Mouse (Mus musculus) intestine, embryonic 14.5 days (tissue): ENCODE results near the gene Iyd. TPM values are rescaled to one million over a fixed set of nuclear protein-coding genes. Genes with fewer than 3 reads are reported as not detected.

Experiments
- ATAC-seq: fragments of 200-750 bp; cut with Nextera tagmentation; replicated peaks from 2 replicates; pipeline ENCODE4 v1.8.0; 2017; ENCODE audit warnings: low read depth, moderate number of reproducible peaks, moderate TSS enrichment, moderate library complexity; ENCODE audit not compliant: low FRiP score, low TSS enrichment
- DNase-seq: peaks from one replicate; pipeline ENCODE4 v3.0.0-alpha.2; 2018; ENCODE audit warnings: low spot score
- H3K27ac ChIP-seq: fragments of 300-500 bp; sonication (generic); 2 replicates; pipeline ENCODE4 v1.5.1; 2014; ENCODE audit warnings: low read depth, mild to moderate bottlenecking, control low read depth
- H3K27me3 ChIP-seq: fragments of 300-500 bp; sonication (generic); replicated peaks from 2 replicates; pipeline ENCODE4 v1.6.1; 2014; ENCODE audit warnings: low read length, control low read depth; ENCODE audit not compliant: control insufficient read depth, insufficient read depth
- H3K36me3 ChIP-seq: fragments of 300-500 bp; sonication (generic); 2 replicates; pipeline ENCODE4 v1.6.1; 2014; ENCODE audit warnings: low read length, control low read depth; ENCODE audit not compliant: control insufficient read depth, insufficient read depth
- H3K4me1 ChIP-seq: fragments of 300-500 bp; sonication (generic); replicated peaks from 2 replicates; pipeline ENCODE4 v1.6.1; 2014; ENCODE audit warnings: low read length, control low read depth, mixed read lengths; ENCODE audit not compliant: control insufficient read depth, insufficient read depth
- H3K4me2 ChIP-seq: fragments of 300-500 bp; sonication (generic); 2 replicates; pipeline ENCODE4 v1.6.1; 2014; ENCODE audit warnings: low read length
- H3K4me3 ChIP-seq: fragments of 300-500 bp; sonication (generic); 2 replicates; pipeline ENCODE4 v1.5.1; 2014; ENCODE audit warnings: low read depth, low read length, control low read depth, mixed read lengths
- H3K9ac ChIP-seq: fragments of 300-500 bp; sonication (generic); 2 replicates; pipeline ENCODE4 v1.6.1; 2014; ENCODE audit warnings: mild to moderate bottlenecking, low read length
- H3K9me3 ChIP-seq: fragments of 300-500 bp; sonication (generic); 2 replicates; pipeline ENCODE4 v1.6.1; 2016; ENCODE audit warnings: low read length, control low read depth; ENCODE audit not compliant: control insufficient read depth
- WGBS: fragments of 180-500 bp; shearing (Covaris S2); extraction: QIAGEN DNeasy Blood & Tissue Kit; methylation state at CpG from one replicate; pipeline ENCODE4 v1.1.7; 2014; 5-methylcytosine and 5-hydroxymethylcytosine counted together
- polyA plus RNA-seq: library from polyadenylated mRNA; unstranded; fragments of >200 nt; fragmentation: Nextera tagmentation; extraction: Ambion mirVana; gene quantifications from 2 replicates; pipeline ENCODE4 v1.2.1, GENCODE M21; 2014

Gene Iyd
- polyA plus RNA-seq, 1 experiment from 2014 or later: 1.1 TPM

DNA sequence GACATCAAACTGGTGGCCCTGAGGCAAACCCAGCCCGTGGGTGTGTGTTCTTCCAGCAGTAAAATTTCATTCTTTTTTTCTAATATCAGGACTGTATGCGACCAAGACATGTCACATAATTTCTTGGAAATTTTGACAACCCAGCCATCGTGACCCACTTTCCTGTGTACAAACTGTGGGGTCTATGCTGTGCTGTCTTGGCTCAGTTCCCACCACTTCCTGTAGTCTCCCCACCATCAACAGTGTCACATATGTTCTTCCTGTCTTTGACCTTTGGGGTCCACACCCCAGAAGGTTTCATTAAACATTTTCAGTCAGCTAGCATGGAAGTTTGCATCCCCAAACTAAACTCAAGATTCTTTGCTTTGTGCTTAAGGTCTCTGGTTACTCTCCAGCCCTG is 28.6 kb upstream of the Iyd start:
- Histone ChIP-seq H3K27ac (no peak overlapping the region), H3K4me3 (no peak overlapping the region), H3K9ac (no peak overlapping the region), H3K27me3 (no peaks in the 10 kb centered on the region), H3K36me3 (no peaks in the 10 kb centered on the region), H3K4me1 (peaks cover 15% of the 10 kb centered on the region), H3K4me2 (no peak overlapping the region), H3K9me3 (0 out of 2 replicates have a peak, but pooled peaks cover 3% of the 10 kb centered on the region)
- ATAC-seq: no peak
- WGBS: 63% methylated on average over 3 of the region's 3 CpGs
- DNase-seq: no peak

DNA sequence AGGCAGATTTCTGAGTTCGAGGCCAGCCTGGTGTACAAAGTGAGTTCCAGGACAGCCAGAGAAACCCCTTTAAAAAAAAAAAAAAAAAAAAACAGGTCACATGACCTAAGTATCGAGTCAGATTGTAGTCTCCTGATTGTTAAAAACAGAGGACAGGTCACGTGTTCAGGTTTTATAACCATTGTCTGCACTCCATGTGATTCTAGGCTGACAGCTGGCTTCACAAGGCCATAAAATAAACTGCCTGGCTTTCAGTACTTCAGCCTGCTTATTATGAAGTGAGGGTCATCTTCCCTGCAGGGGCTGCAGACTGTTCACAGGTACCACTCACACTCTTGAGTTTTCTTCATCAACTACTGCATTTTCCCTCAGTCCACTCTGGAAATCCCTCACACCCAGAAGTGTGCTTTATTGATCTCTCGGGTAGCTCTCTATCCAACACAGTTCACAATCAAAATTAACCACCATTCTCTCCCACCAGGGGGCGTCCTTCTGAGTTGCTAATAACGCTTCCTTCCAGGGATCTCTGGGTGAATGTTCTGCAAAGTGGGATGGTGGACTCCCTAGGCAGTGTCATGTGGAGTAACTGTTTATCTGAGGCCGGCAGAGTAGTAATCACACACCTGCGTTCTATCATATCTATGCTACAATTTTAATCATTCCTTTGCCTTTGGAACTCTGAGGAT is 27.3 kb upstream of the Iyd start:
- H3K9me3 ChIP-seq: no peaks in the 10 kb centered on the region
- 76% methylated on average over 8 of the region's 8 CpGs for WGBS
- H3K27ac ChIP-seq: no peak overlapping the region
- no peak overlapping the region for H3K9ac ChIP-seq
- no peak for DNase-seq
- no peak overlapping the region for H3K4me3 ChIP-seq
- H3K4me2 ChIP-seq: no peak overlapping the region
- peaks cover 15% of the 10 kb centered on the region for H3K4me1 ChIP-seq
- ATAC-seq: no peak
- no peaks in the 10 kb centered on the region for H3K36me3 ChIP-seq
- no peaks in the 10 kb centered on the region for H3K27me3 ChIP-seq

DNA sequence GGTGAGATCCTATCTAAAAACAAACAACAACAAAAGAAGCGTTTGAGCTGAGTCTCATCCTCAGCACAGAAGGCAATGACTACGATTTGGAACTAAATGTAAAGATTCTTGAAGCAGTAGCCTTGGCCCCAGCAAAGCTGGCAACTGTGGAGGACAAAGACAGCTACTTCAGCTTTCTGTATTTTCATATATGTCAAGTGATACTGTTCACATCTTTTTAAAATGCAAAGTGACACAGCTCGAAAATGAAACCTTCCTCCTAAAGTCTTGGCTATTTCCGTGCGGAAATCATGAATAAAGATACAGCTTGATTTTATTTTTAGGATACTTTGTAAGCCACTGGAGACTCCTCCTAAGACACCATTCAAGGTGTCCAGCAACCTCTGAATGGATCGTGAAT is 26.1 kb upstream of the Iyd start:
- no peaks in the 10 kb centered on the region for H3K9me3 ChIP-seq
- peaks cover 9% of the 10 kb centered on the region for H3K4me1 ChIP-seq
- H3K9ac ChIP-seq: no peak overlapping the region
- H3K27me3 ChIP-seq: no peaks in the 10 kb centered on the region
- no peak overlapping the region for H3K4me2 ChIP-seq
- WGBS: 72% methylated on average over 6 of the region's 6 CpGs
- ATAC-seq: no peak
- no peak overlapping the region for H3K4me3 ChIP-seq
- no peak overlapping the region for H3K27ac ChIP-seq
- no peaks in the 10 kb centered on the region for H3K36me3 ChIP-seq
- no peak for DNase-seq

DNA sequence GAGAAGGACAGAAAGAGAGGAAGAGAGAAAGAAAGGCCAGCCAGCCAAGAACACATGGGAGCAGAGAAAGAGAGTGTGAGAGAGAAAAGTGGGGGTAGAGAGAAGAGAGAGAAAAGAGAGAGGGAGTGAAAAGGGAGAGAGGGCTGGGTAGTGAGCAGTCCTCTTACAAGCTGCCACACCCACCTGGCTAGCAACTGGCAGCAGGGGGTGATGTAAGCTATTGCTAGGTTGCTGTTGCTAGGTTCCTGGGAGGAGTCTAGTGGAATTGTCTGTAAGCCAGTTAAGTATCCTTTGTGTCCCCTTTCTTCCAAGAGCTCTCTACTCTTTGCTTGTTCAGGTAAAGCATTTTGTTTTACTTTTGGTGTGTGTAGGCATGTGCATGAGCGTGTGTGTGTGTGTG is 25.4 kb upstream of the Iyd start:
- Histone ChIP-seq H3K4me3 (no peak overlapping the region), H3K9me3 (no peaks in the 10 kb centered on the region), H3K9ac (no peak overlapping the region), H3K4me1 (peaks cover 6% of the 10 kb centered on the region), H3K27ac (no peak overlapping the region), H3K27me3 (no peaks in the 10 kb centered on the region), H3K4me2 (no peak overlapping the region), H3K36me3 (no peaks in the 10 kb centered on the region)
- WGBS: 100% methylated on average over 1 of the region's 1 CpGs
- ATAC-seq (no peak), DNase-seq (no peak)

DNA sequence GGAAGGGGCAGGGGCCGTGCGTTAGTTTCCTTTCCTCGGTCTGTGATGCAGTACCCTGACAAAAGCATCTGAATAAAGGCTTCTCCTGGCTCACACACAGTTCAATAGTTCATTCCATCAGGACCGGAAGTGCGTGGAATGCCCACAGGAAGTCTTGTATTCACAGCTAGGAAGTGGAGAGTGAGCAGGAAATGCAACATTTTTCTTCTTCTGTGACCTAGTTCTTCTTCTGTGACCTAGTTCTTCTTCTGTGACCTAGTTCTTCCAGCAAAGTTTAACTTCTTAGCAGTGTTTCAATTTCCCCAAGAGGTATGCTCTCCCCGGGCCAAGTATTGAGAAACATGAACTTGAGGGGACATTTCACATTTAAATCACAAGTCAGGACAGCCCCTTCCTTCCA is 23.6 kb upstream of the Iyd start:
- H3K9me3 ChIP-seq: no peaks in the 10 kb centered on the region
- H3K27me3 ChIP-seq: no peaks in the 10 kb centered on the region
- 73% methylated on average over 6 of the region's 6 CpGs for WGBS
- DNase-seq (no peak), ATAC-seq (no peak)
- no peaks in the 10 kb centered on the region for H3K36me3 ChIP-seq
- H3K27ac ChIP-seq: no peak overlapping the region
- no peak overlapping the region for H3K4me3 ChIP-seq
- no peaks in the 10 kb centered on the region for H3K4me1 ChIP-seq
- no peak overlapping the region for H3K4me2 ChIP-seq
- H3K9ac ChIP-seq: no peak overlapping the region

DNA sequence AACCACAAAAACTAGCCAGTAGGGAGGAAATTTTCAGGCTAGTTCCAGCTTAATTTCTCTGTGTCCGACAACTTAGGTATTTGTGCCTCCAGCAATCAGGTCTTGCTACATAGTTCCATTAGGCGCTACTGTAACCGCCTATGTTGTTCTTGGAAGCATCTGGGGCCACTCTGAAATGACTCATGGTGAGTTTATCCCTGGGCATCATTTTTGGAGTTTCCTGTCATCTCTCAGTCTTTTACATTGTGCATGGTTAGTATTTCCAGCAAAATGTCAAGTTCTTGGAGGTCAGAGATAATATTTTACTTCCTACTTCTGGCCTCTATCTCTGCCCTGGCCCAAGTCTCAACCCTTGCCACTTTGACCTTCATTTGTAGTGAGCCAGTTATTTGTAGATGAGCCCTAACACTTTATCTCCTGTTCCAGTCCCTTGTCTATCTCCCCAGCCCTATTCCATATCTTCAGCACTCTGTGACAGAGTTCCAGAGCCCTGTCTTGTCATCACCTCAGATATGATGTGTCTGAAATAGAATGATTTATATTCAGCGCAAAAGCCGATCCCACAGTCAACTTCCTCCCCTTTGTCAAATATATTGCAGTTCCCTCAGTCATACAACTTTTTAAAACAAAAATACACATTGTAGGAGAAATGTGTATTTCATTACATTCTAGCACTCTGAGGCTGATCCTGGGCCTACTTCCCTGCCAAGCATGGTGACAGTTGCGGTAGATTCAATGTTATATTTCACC is 16.8 kb upstream of the Iyd start:
- Histone ChIP-seq H3K36me3 (no peaks in the 10 kb centered on the region), H3K4me2 (no peak overlapping the region), H3K4me3 (no peak overlapping the region), H3K27ac (no peak overlapping the region), H3K27me3 (no peaks in the 10 kb centered on the region), H3K9me3 (no peaks in the 10 kb centered on the region), H3K4me1 (no peaks in the 10 kb centered on the region), H3K9ac (no peak overlapping the region)
- ATAC-seq: no peak
- no peak for DNase-seq
- WGBS: 89% methylated on average over 6 of the region's 6 CpGs

DNA sequence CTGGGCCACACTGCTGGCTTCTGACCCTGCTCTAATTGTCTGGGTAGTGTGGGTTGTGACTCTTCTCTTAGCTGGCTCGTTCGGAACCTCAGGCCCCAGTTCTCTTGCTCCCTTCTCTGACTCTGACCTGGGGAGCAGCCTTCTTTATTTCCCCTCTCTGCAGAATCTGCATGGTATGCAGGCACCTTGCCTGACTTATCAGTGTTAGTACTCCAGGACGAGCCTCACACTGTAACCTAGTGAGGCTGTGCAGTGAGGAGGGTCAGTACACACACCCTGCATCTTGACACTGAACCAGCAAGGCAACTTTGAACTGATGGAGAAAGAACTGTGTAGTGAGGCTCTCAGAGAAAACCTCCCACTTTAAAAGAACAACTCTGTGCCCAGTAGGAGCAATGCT is 15.5 kb upstream of the Iyd start:
- H3K4me2 ChIP-seq: no peak overlapping the region
- no peaks in the 10 kb centered on the region for H3K4me1 ChIP-seq
- ATAC-seq (no peak), DNase-seq (no peak)
- H3K4me3 ChIP-seq: no peak overlapping the region
- no peaks in the 10 kb centered on the region for H3K36me3 ChIP-seq
- H3K9me3 ChIP-seq: no peaks in the 10 kb centered on the region
- no peaks in the 10 kb centered on the region for H3K27me3 ChIP-seq
- no peak overlapping the region for H3K27ac ChIP-seq
- H3K9ac ChIP-seq: no peak overlapping the region
- 64% methylated on average over 3 of the region's 3 CpGs for WGBS

DNA sequence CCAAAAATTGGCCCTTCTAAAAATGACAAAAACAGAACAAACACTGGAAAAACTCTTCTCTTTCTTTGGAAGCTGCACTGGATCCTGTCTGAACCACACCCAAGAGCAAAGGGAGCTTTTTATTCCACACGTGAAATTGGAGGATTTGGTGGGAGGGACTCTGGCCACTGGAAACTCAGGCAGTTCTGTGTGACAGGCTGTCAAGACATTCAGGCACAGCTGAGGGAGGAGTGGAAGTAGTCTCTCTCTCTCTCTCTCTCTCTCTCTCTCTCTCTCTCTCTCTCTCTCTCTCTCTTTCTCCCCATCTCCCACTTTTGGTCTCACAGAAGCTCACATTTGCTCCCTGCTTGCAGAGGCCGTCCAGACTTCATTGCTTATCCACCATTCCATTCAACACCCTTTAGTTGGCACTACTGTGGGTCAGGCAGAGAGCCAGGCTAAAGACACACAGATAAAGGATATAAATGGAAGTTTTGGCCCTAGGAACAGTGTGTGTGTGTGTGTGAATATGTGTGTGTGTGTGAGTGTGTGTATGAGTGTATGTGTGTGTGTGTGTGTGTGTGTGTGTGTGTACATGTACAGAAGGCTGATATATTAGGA is 14.5 kb upstream of the Iyd start:
- Histone ChIP-seq H3K4me2 (no peak overlapping the region), H3K27me3 (no peaks in the 10 kb centered on the region), H3K4me1 (no peaks in the 10 kb centered on the region), H3K9me3 (no peaks in the 10 kb centered on the region), H3K36me3 (no peaks in the 10 kb centered on the region), H3K27ac (no peak overlapping the region), H3K9ac (no peak overlapping the region), H3K4me3 (no peak overlapping the region)
- 31% methylated on average over 2 of the region's 2 CpGs for WGBS
- DNase-seq: no peak
- ATAC-seq: no peak
